Mouse (Mus musculus) stomach, postnatal 0 days (tissue): ENCODE measurements at regions not wholly inside any gene's neighbourhood (a gene's known extent, or its start where the extent isn't known, plus 50 kb on each side); places are given as distances from the start of the nearest gene placed in this dataset.

ENCODE experiments used
- ATAC-seq: fragments of 200-750 bp; cut with Nextera tagmentation; 2 replicates; pipeline ENCODE4 v1.8.0; 2017; ENCODE audit not compliant: low FRiP score, low TSS enrichment
- DNase-seq: peaks from one replicate; pipeline ENCODE4 v3.0.0-alpha.2; 2016; ENCODE audit warnings: low spot score
- H3K27ac ChIP-seq: fragments of 300-500 bp; sonication (generic); replicated peaks from 2 replicates; pipeline ENCODE4 v1.5.1; 2014; ENCODE audit warnings: mild to moderate bottlenecking, control low read depth
- H3K27me3 ChIP-seq: fragments of 300-500 bp; sonication (generic); 2 replicates; pipeline ENCODE4 v1.6.1; 2014; ENCODE audit warnings: low read length; ENCODE audit not compliant: control insufficient read depth, insufficient read depth
- H3K36me3 ChIP-seq: fragments of 300-500 bp; sonication (generic); 2 replicates; pipeline ENCODE4 v1.6.1; 2014; ENCODE audit warnings: low read length, mixed read lengths; ENCODE audit not compliant: control insufficient read depth, insufficient read depth
- H3K4me1 ChIP-seq: fragments of 300-500 bp; sonication (generic); replicated peaks from 2 replicates; pipeline ENCODE4 v1.6.1; 2014; ENCODE audit warnings: antibody characterized with exemption; ENCODE audit not compliant: control insufficient read depth, insufficient read depth
- H3K4me2 ChIP-seq: fragments of 300-500 bp; sonication (generic); replicated peaks from 2 replicates; pipeline ENCODE4 v1.6.1; 2014; ENCODE audit warnings: low read depth, mild to moderate bottlenecking, control low read depth, moderate library complexity
- H3K4me3 ChIP-seq: fragments of 300-500 bp; sonication (generic); 2 replicates; pipeline ENCODE4 v1.5.1; 2014; ENCODE audit warnings: low read depth, low read length, control low read depth
- H3K9ac ChIP-seq: fragments of 300-500 bp; sonication (generic); 2 replicates; pipeline ENCODE4 v1.6.1; 2014; ENCODE audit warnings: mild to moderate bottlenecking, low read length, control low read depth, mixed read lengths
- H3K9me3 ChIP-seq: fragments of 300-500 bp; sonication (generic); 2 replicates; pipeline ENCODE4 v1.6.1; 2016; ENCODE audit warnings: low read length; ENCODE audit not compliant: control insufficient read depth
- CTCF ChIP-seq: IDR thresholded peaks from 2 replicates; pipeline ENCODE4 v1.5.1; 2016; ENCODE audit warnings: antibody characterized with exemption, low read depth, mild to moderate bottlenecking, moderate library complexity
- EP300 ChIP-seq: optimal IDR thresholded peaks from 2 replicates; pipeline ENCODE3; 2016; ENCODE audit warnings: antibody characterized with exemption
- WGBS: fragments of 180-500 bp; shearing (Covaris S2); extraction: QIAGEN DNeasy Blood & Tissue Kit; methylation state at CpG from one replicate; pipeline ENCODE4 v1.1.7; 2014; 5-methylcytosine and 5-hydroxymethylcytosine counted together

DNA sequence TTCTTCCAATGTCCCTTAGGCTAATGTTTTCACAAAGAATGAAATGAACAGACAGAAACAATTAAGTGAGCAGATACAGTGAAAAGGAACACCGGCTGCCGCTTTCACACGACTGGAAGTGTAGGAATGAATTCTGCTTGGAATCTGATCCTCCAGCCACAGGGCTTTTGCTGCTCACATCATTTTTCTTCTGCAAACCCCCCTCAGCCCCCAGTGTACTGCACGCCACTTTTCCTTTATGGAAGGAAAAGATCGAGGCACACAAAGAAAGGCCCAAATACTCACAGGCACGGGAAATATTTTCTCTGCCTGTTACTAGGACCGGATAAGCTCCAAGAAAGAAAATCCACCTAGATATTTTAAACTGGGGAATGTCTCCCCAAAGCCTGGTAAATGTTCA lies 452.5 kb upstream of the Ubash3b start:
- no peak overlapping the region for H3K4me3 ChIP-seq
- no peak overlapping the region for H3K4me2 ChIP-seq
- H3K4me1 ChIP-seq: 0 out of 2 replicates have a peak, but pooled peaks cover 4% of the 10 kb centered on the region
- ATAC-seq (no peak), DNase-seq (no peak)
- H3K9me3 ChIP-seq: no peaks in the 10 kb centered on the region
- no peaks in the 10 kb centered on the region for H3K36me3 ChIP-seq
- 43% methylated on average over 7 of the region's 7 CpGs for WGBS
- peak overlapping the region; percentile 56 for H3K27ac ChIP-seq
- no peak overlapping the region for H3K9ac ChIP-seq
- no peak for TF ChIP-seq EP300
- H3K27me3 ChIP-seq: no peaks in the 10 kb centered on the region

DNA sequence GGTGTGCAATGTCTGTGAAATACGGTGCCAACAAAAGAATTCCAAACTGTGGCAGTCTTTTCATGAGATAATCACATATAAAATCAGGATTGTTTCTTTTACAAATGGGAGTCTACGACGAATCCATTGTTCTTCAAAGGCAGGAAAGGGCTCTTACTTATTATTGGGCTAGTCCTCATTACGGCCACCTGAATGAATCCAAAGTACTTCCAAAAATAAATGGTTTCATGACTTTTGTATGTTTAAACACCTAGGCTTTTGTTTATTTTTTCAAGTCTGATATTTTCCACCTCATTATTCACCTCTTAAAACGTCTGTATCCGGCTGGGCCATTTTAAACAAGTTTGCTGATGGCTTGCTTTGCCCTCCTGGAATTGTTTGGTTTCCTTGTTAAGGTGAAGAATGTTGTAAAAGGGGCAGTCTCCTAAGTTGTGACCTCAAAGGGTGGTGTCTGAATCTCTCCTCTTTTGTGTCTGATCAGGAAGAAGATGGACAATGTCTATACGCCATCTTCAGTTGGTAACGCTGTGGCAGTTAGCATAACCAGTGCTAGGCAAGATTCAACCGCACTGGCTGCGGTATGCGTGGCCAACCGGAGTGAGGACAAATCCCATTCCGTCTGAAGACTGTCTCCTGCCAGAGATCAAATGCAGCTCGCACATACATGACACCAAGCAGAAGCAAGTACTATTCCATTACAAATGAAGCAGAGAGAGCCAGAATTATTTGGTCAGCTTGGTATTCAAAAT lies 451.5 kb upstream of the Ubash3b start:
- peak overlapping the region; percentile 47 for H3K4me2 ChIP-seq
- no peaks in the 10 kb centered on the region for H3K9me3 ChIP-seq
- H3K4me1 ChIP-seq: 0 out of 2 replicates have a peak, but pooled peaks cover 4% of the 10 kb centered on the region
- TF ChIP-seq EP300 (no peak), CTCF (no peak)
- DNase-seq (no peak), ATAC-seq (no peak)
- H3K36me3 ChIP-seq: no peaks in the 10 kb centered on the region
- no peak overlapping the region for H3K4me3 ChIP-seq
- WGBS: 54% methylated on average over 14 of the region's 14 CpGs
- no peak overlapping the region for H3K27ac ChIP-seq
- H3K9ac ChIP-seq: no peak overlapping the region
- H3K27me3 ChIP-seq: no peaks in the 10 kb centered on the region

DNA sequence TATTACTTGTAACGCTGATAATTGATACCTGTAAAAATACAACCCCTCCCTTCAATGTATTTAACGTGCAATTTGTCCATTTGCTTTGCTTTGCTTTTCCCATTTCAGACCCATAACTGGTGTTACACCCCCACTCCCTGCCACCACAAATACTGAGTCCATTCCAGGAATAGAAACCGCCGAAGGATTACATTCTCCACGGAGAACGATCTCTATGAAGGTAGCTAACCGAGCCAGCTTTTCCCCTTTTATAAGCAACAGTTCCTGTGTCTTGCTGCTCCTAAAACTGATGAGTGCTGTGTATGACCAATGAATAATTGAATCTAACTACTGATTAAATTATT lies 450.9 kb upstream of the Ubash3b start:
- DNase-seq (no peak), ATAC-seq (no peak)
- TF ChIP-seq CTCF: no peak
- TF ChIP-seq EP300: no peak
- Histone ChIP-seq H3K36me3 (no peaks in the 10 kb centered on the region), H3K27ac (no peak overlapping the region), H3K9ac (no peak overlapping the region), H3K4me3 (peak overlapping the region; percentile 17), H3K9me3 (no peaks in the 10 kb centered on the region), H3K4me2 (peak overlapping the region; percentile 47), H3K27me3 (no peaks in the 10 kb centered on the region), H3K4me1 (0 out of 2 replicates have a peak, but pooled peaks cover 4% of the 10 kb centered on the region)
- 4% methylated on average over 7 of the region's 7 CpGs for WGBS

DNA sequence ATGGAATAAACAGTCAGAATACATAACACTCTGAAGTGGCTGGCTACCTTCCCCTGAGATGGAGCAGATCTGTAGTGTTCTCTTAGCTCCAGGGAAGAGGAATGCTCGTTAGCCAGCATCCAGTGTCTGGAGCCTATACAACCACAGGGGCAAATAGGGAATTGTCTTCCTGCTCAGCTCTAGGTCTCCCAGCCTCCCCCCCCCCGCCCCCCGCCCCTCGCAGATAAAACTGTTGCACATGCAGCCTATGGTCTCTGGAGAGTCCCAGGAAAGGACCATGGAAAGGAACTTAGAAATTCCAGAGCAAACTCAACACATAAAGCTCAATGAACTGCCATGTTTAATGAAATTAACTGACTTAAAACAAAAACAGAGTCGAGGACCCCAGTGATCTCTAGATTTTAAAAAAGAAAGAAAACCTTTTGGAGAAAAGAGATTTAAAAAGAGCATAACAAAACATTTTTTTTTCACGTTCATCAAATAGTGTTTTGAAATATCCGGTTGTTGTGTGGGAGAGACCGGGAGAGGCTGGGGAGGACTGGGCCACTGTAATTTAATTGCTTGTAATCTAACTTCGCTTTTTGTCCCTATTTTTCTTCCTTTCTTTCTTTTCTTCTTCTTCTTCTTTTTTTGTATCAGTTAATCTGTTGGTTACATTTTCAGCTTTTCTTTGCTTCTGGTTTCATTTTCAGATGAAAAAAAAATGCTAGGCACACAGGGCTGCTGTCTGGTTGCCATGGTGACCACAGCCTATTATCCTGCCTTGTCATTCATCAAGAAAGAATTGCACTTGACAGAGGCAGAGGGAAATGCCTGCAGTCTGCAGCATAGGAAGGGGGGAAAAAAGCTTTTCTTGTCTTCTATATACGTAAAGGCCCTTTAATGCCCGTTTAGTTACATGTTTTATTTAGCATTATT lies 450.3 kb upstream of the Ubash3b start:
- Histone ChIP-seq H3K4me2 (peak overlapping the region; percentile 47), H3K27me3 (no peaks in the 10 kb centered on the region), H3K9me3 (no peaks in the 10 kb centered on the region), H3K4me3 (peak overlapping the region; percentile 17), H3K36me3 (no peaks in the 10 kb centered on the region), H3K9ac (no peak overlapping the region), H3K4me1 (0 out of 2 replicates have a peak, but pooled peaks cover 4% of the 10 kb centered on the region), H3K27ac (0 out of 2 replicates have a peak overlapping the region, but pooled peaks have one; percentile 13)
- DNase-seq (peak; percentile 44), ATAC-seq (no peak)
- TF ChIP-seq EP300: no peak
- WGBS: 11% methylated on average over 11 of the region's 11 CpGs

DNA sequence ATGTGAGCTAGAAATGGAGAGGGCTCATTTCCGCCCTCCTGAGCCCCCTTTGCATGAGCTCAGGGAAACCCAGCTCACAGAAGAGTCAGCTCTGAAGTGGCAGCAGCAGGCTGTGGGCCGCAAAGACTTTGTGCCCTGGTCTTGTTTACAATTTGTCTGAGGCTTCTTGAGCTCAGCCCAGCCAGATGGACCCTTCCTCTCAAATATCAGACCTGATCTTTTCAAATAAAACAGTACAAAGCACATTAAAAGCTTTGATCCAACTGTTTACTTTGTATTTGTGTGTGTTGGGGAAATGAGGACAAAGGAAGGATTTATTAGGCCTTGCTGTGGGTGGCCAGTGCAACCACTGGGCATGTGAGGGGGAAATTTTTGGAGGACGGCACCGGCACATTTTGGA lies 448.9 kb upstream of the Ubash3b start:
- Histone ChIP-seq H3K9ac (no peak overlapping the region), H3K4me1 (0 out of 2 replicates have a peak, but pooled peaks cover 4% of the 10 kb centered on the region), H3K4me3 (no peak overlapping the region), H3K9me3 (no peaks in the 10 kb centered on the region), H3K27ac (0 out of 2 replicates have a peak overlapping the region, but pooled peaks have one; percentile 9), H3K4me2 (no peak overlapping the region), H3K36me3 (no peaks in the 10 kb centered on the region), H3K27me3 (no peaks in the 10 kb centered on the region)
- TF ChIP-seq CTCF: no peak
- TF ChIP-seq EP300: no peak
- WGBS: 41% methylated on average over 4 of the region's 4 CpGs
- DNase-seq (no peak), ATAC-seq (no peak)

DNA sequence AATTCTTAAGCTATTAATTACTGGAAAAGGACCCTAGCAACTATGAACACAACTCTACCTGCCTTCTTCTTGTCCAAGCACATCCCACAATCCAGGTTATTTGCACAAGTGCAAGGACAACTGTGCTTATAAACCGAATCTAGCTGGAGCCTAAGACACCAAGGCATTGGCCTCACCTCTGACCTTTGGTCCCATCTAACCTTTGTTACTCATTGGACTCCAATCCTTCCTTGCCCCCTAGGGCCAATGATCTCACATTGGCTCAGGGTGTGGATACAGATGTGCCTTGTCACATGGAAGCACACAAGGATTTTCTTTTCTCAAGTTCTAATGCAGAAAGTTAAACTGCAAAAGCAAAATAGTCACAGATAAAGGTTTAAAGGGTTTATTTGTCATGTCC lies 444.6 kb upstream of the Ubash3b start:
- DNase-seq: no peak
- WGBS: 57% methylated on average over 1 of the region's 1 CpGs
- Histone ChIP-seq H3K27ac (no peak overlapping the region), H3K4me1 (no peaks in the 10 kb centered on the region), H3K9ac (no peak overlapping the region), H3K4me3 (no peak overlapping the region), H3K36me3 (no peaks in the 10 kb centered on the region), H3K9me3 (no peaks in the 10 kb centered on the region), H3K27me3 (no peaks in the 10 kb centered on the region), H3K4me2 (no peak overlapping the region)
- no peak for ATAC-seq
- TF ChIP-seq CTCF: no peak
- no peak for TF ChIP-seq EP300
